Mouse (Mus musculus) CH12.LX (cell line): Measurements from ENCODE around the gene Grrp1.

ENCODE experiments used
- BHLHE40 ChIP-seq: IDR thresholded peaks from 2 replicates; pipeline ENCODE4 v1.6.1; 2011; ENCODE audit warnings: mild to moderate bottlenecking, low read depth, low read length, improper control_type of control experiment
- CTCF ChIP-seq, 2 experiments: IDR thresholded peaks in 1 of 2; conservative IDR thresholded peaks in 1 of 2; 2 replicates each; pipeline ENCODE4 v1.5.1; 2011 to 2012; ENCODE audit warnings: low read depth in 2 of 2, low read length in 2 of 2, improper control_type of control experiment in 1 of 2, inconsistent platforms in 1 of 2, mild to moderate bottlenecking in 1 of 2, moderate library complexity in 1 of 2
- ELF1 ChIP-seq: IDR thresholded peaks from 2 replicates; pipeline ENCODE4 v1.6.1; 2014; ENCODE audit warnings: low read depth, mild to moderate bottlenecking, inconsistent platforms, low read length, improper control_type of control experiment
- ETS1 ChIP-seq: conservative IDR thresholded peaks from 2 replicates; pipeline ENCODE4 v1.6.1; 2012; ENCODE audit warnings: low read depth, mild to moderate bottlenecking, inconsistent platforms, low read length, improper control_type of control experiment, moderate library complexity
- IRF4 ChIP-seq: IDR thresholded peaks from 2 replicates; pipeline ENCODE4 v1.6.1; 2014; ENCODE audit warnings: low read depth, mild to moderate bottlenecking, inconsistent platforms, low read length, improper control_type of control experiment
- JUND ChIP-seq: conservative IDR thresholded peaks from 2 replicates; pipeline ENCODE4 v1.6.1; 2011; ENCODE audit warnings: low read depth, low read length, improper control_type of control experiment
- POLR2A ChIP-seq: IDR thresholded peaks from 2 replicates; pipeline ENCODE4 v1.6.1; 2011; ENCODE audit warnings: low read depth, mild to moderate bottlenecking, improper control_type of control experiment, low read length
- TCF12 ChIP-seq: IDR thresholded peaks from 2 replicates; pipeline ENCODE4 v1.6.1; 2014; ENCODE audit warnings: low read depth, mild to moderate bottlenecking, inconsistent platforms, low read length, improper control_type of control experiment
- USF1 ChIP-seq: IDR thresholded peaks from 2 replicates; pipeline ENCODE4 v1.6.1; 2014; ENCODE audit warnings: low read depth, mild to moderate bottlenecking, inconsistent platforms, low read length, improper control_type of control experiment

DNA sequence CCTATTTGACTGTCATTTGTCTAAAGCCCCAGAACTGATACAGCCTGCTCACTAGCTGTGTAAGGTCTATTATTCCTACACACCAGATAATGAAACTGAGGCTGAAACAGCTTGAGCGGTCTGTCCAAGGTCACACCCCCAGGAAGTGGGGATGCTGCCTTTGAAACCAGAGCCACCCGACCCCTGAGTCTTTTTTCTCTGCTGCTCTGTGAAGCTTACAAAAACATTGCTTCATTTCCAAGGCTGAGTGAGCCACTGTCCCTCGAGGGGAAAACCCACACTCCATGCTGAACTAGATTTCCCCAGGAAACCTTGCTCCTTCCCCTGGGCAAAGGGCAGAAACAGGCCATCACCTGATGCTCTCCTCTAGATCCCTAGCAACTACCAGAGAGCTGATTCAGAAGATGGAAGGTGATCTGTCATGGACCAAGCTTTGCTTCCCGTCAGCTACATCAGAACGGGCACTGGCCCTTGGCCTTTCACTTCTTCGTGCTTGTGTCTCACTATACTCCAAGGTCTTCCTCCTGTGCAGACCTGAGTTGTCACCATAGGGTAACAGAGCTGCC, 47.3 kb downstream of the Grrp1 start:
- TF ChIP-seq TCF12 (no peak), ELF1 (no peak), CTCF (conservative IDR thresholded peaks at IDR 0.05 in 1 of 2, IDR thresholded peaks at IDR 0.05 in 1 of 2; ENCODE audit: low read depth in 2 of 2, low read length in 2 of 2) (no peak), ETS1 (no peak), JUND (no peak), POLR2A (no peak), IRF4 (no peak), USF1 (no peak), BHLHE40 (no peak)
